10 mouse cellular contexts compared by ENCODE assay signal in genomic region chr8:120701758-120702465, GRCm38 (mm10). TPM values are rescaled to one million over a fixed set of nuclear protein-coding genes. Genes with fewer than 3 reads are reported as not detected.
DNase-seq lines count a peak whose midpoint lies in the region; ATAC-seq and TF ChIP-seq lines count a peak whose summit lies in the region.
"Had no signal": no experiment of that assay in that cellular context is flagged by ENCODE, and none has a peak within 500 bp of the region (broad histone marks: within the 10 kb centered on the region; RNA-seq: fewer than 3 reads in every experiment).

No protein-coding gene starts in this region.

- H3K27ac ChIP-seq in kidney, embryonic 16.5 days (ENCODE audit: low read length): no peak overlapping the region
- peak overlapping the region; percentile 36 for H3K27ac ChIP-seq in intestine, postnatal 0 days (ENCODE audit: low read depth, low read length)
- no peak overlapping the region for H3K27ac ChIP-seq in heart, embryonic 12.5 days (ENCODE audit: poor library complexity, severe bottlenecking)
- H3K27ac ChIP-seq: heart, embryonic 15.5 days had no signal

- H3K4me2 ChIP-seq in kidney, embryonic 16.5 days (replicated peaks; ENCODE audit: low read depth, low read length): no peak overlapping the region
- H3K4me2 ChIP-seq in intestine, postnatal 0 days (replicated peaks; ENCODE audit: low read depth): 0 out of 2 replicates have a peak overlapping the region, but pooled peaks have one; percentile 18
- no peak overlapping the region for H3K4me2 ChIP-seq in heart, embryonic 12.5 days
- H3K4me2 ChIP-seq: heart, embryonic 15.5 days had no signal

- DNase-seq in kidney, adult 18-20 months: no peak
- DNase-seq in splenic B cell, adult 2 months (ENCODE audit: low read depth, low spot score): peak; percentile 92
- no peak for DNase-seq in frontal cortex, postnatal 14 days (ENCODE audit: low spot score in 2 of 2)
- DNase-seq in lung, postnatal 14 days: no peak

- no peak for ATAC-seq in kidney, embryonic 16.5 days (ENCODE audit: low FRiP score, low TSS enrichment)
- peak; percentile 89 for ATAC-seq in CD4-positive, CD25-positive, alpha-beta regulatory T cell, adult 4 months
- ATAC-seq in intestine, postnatal 0 days: peak; percentile 88
- ATAC-seq in heart, embryonic 12.5 days (ENCODE audit: insufficient number of reproducible peaks, low FRiP score): no peak

- peaks cover 12% of the 10 kb centered on the region; the same call in 1 of the 2 replicates for H3K27me3 ChIP-seq in kidney, embryonic 16.5 days (ENCODE audit: insufficient read depth, low read length)
- H3K27me3 ChIP-seq in intestine, postnatal 0 days (replicated peaks; ENCODE audit: control insufficient read depth, insufficient read depth, low read length): no peaks in the 10 kb centered on the region
- no peaks in the 10 kb centered on the region for H3K27me3 ChIP-seq in splenic B cell, adult 2 months (ENCODE audit: control insufficient read depth, insufficient read depth, low read length, poor library complexity, severe bottlenecking)
- peaks cover 19% of the 10 kb centered on the region for H3K27me3 ChIP-seq in heart, embryonic 12.5 days (replicated peaks)

- H3K4me3 ChIP-seq in kidney, embryonic 16.5 days (ENCODE audit: low read length): no peak overlapping the region
- no peak overlapping the region for H3K4me3 ChIP-seq in intestine, postnatal 0 days (ENCODE audit: low read depth, low read length)
- H3K4me3 ChIP-seq in heart, embryonic 12.5 days: no peak overlapping the region
- H3K4me3 ChIP-seq: heart, embryonic 15.5 days had no signal

- no peak for TF ChIP-seq CTCF in intestine, postnatal 0 days (IDR thresholded peaks at IDR 0.05; ENCODE audit: low read depth)

- no peaks in the 10 kb centered on the region for H3K9me3 ChIP-seq in kidney, embryonic 16.5 days (ENCODE audit: low read length)
- no peaks in the 10 kb centered on the region for H3K9me3 ChIP-seq in intestine, postnatal 0 days (ENCODE audit: control insufficient read depth)
- H3K9me3 ChIP-seq in heart, embryonic 12.5 days (replicated peaks): peaks cover 3% of the 10 kb centered on the region; the same call in 1 of the 2 replicates
- H3K9me3 ChIP-seq: heart, embryonic 15.5 days had no signal

- 46% methylated on average over 19 of the region's 19 CpGs for WGBS in kidney, embryonic 16.5 days
- WGBS in intestine, postnatal 0 days: 37% methylated on average over 19 of the region's 19 CpGs
- WGBS in heart, embryonic 12.5 days: 49% methylated on average over 19 of the region's 19 CpGs

- peaks cover 13% of the 10 kb centered on the region; the same call in 1 of the 2 replicates for H3K4me1 ChIP-seq in kidney, embryonic 16.5 days (ENCODE audit: insufficient read depth, low read length)
- peaks cover 4% of the 10 kb centered on the region for H3K4me1 ChIP-seq in intestine, postnatal 0 days (replicated peaks; ENCODE audit: control insufficient read depth, insufficient read depth, low read length)
- H3K4me1 ChIP-seq in heart, embryonic 12.5 days (replicated peaks): peaks cover 5% of the 10 kb centered on the region

- no peaks in the 10 kb centered on the region for H3K36me3 ChIP-seq in kidney, embryonic 16.5 days (ENCODE audit: insufficient read depth, low read length)
- H3K36me3 ChIP-seq in intestine, postnatal 0 days (ENCODE audit: control insufficient read depth, insufficient read depth): no peaks in the 10 kb centered on the region
- no peaks in the 10 kb centered on the region for H3K36me3 ChIP-seq in splenic B cell, adult 2 months (ENCODE audit: control insufficient read depth, insufficient read depth, low read length, poor library complexity, severe bottlenecking)
- H3K36me3 ChIP-seq in heart, embryonic 12.5 days: no peaks in the 10 kb centered on the region
- H3K36me3 ChIP-seq: G1E; heart, embryonic 15.5 days had no signal

- 0 out of 2 replicates have a peak overlapping the region, but pooled peaks have one; percentile 9 for H3K9ac ChIP-seq in kidney, embryonic 16.5 days (replicated peaks; ENCODE audit: low read length)
- H3K9ac ChIP-seq in intestine, postnatal 0 days (ENCODE audit: low read depth, low read length): no peak overlapping the region
- no peak overlapping the region for H3K9ac ChIP-seq in heart, embryonic 12.5 days
- H3K9ac ChIP-seq: heart, embryonic 15.5 days had no signal

RNA-seq across cellular contexts. Expression of gene Emc8, which starts 33.5 kb away (rescaled TPM):
- polyA plus RNA-seq in kidney, embryonic 16.5 days (2015; fragmentation: Nextera tagmentation; extraction: Ambion mirVana): 253 and 262 TPM in 2 replicates
- 10 to 100 TPM; 32.0 to 41.1 TPM for polyA plus RNA-seq in CD4-positive, CD25-positive, alpha-beta regulatory T cell, adult 4 months (2017; shearing (Covaris generic))
- 127 and 135 TPM in 2 replicates for polyA plus RNA-seq in intestine, postnatal 0 days (2015; fragmentation: Nextera tagmentation; extraction: Ambion mirVana)
- 168 and 183 TPM in 2 replicates for polyA plus RNA-seq in heart, embryonic 12.5 days (2016; fragmentation: Nextera tagmentation; extraction: Ambion mirVana)

RNA-seq across cellular contexts. Expression of gene Cox4i1, which starts 33.9 kb away (rescaled TPM):
- polyA plus RNA-seq in kidney, embryonic 16.5 days (2015; fragmentation: Nextera tagmentation; extraction: Ambion mirVana): 1,211 and 1,278 TPM in 2 replicates
- 1,000 to 10,000 TPM; 1,023 to 1,039 TPM for polyA plus RNA-seq in CD4-positive, CD25-positive, alpha-beta regulatory T cell, adult 4 months (2017; shearing (Covaris generic))
- 2,406 and 2,420 TPM in 2 replicates for polyA plus RNA-seq in intestine, postnatal 0 days (2015; fragmentation: Nextera tagmentation; extraction: Ambion mirVana)
- polyA plus RNA-seq in heart, embryonic 12.5 days (2016; fragmentation: Nextera tagmentation; extraction: Ambion mirVana): 1,676 and 1,716 TPM in 2 replicates

RNA-seq across cellular contexts. Expression of gene Gm27021, which starts 34.0 kb away (rescaled TPM):
- 3.4 and 4.2 TPM in 2 replicates for polyA plus RNA-seq in kidney, embryonic 16.5 days (2015; fragmentation: Nextera tagmentation; extraction: Ambion mirVana)
- not detected for polyA plus RNA-seq in CD4-positive, CD25-positive, alpha-beta regulatory T cell, adult 4 months (2017; shearing (Covaris generic))
- 1.0 and 1.9 TPM in 2 replicates for polyA plus RNA-seq in intestine, postnatal 0 days (2015; fragmentation: Nextera tagmentation; extraction: Ambion mirVana)
- 0.72 TPM in 1 of 2 replicates, not detected in the other for polyA plus RNA-seq in heart, embryonic 12.5 days (2016; fragmentation: Nextera tagmentation; extraction: Ambion mirVana)

RNA-seq across cellular contexts. Expression of gene Irf8, which starts 34.2 kb away (rescaled TPM):
- 10.0 and 10.9 TPM in 2 replicates for polyA plus RNA-seq in kidney, embryonic 16.5 days (2015; fragmentation: Nextera tagmentation; extraction: Ambion mirVana)
- 10 to 100 TPM; 12.3 to 22.7 TPM for polyA plus RNA-seq in CD4-positive, CD25-positive, alpha-beta regulatory T cell, adult 4 months (2017; shearing (Covaris generic))
- 79.5 and 92.3 TPM in 2 replicates for polyA plus RNA-seq in intestine, postnatal 0 days (2015; fragmentation: Nextera tagmentation; extraction: Ambion mirVana)
- 4.9 and 5.6 TPM in 2 replicates for polyA plus RNA-seq in heart, embryonic 12.5 days (2016; fragmentation: Nextera tagmentation; extraction: Ambion mirVana)

RNA-seq across cellular contexts. Expression of gene 1190005I06Rik, which starts 54.5 kb away (rescaled TPM):
- 2.3 and 2.4 TPM in 2 replicates for polyA plus RNA-seq in kidney, embryonic 16.5 days (2015; fragmentation: Nextera tagmentation; extraction: Ambion mirVana)
- under 1 TPM in 1 of 2 experiments, not detected in 1; 0.39 TPM for polyA plus RNA-seq in CD4-positive, CD25-positive, alpha-beta regulatory T cell, adult 4 months (2017; shearing (Covaris generic))
- polyA plus RNA-seq in intestine, postnatal 0 days (2015; fragmentation: Nextera tagmentation; extraction: Ambion mirVana): 3.9 and 4.0 TPM in 2 replicates
- 3.5 and 6.7 TPM in 2 replicates for polyA plus RNA-seq in heart, embryonic 12.5 days (2016; fragmentation: Nextera tagmentation; extraction: Ambion mirVana)

Comparison
In these comparisons a context has a peak if more than half of its experiments do, and no peak if none do; other contexts are left out.
1. ATAC-seq: peak in CD4-positive, CD25-positive, alpha-beta regulatory T cell, adult 4 months (single experiment) and intestine, postnatal 0 days (single experiment); none in kidney, embryonic 16.5 days (single experiment) and heart, embryonic 12.5 days (single experiment).